Mouse (Mus musculus) embryo, embryonic 10 days (tissue): Measurements from ENCODE around the gene Rdh14.

Experiments
- DNase-seq: peaks from one replicate; pipeline ENCODE4 v3.0.0-alpha.2; 2015; ENCODE audit warnings: low spot score

The Rdh14 gene

DNA sequence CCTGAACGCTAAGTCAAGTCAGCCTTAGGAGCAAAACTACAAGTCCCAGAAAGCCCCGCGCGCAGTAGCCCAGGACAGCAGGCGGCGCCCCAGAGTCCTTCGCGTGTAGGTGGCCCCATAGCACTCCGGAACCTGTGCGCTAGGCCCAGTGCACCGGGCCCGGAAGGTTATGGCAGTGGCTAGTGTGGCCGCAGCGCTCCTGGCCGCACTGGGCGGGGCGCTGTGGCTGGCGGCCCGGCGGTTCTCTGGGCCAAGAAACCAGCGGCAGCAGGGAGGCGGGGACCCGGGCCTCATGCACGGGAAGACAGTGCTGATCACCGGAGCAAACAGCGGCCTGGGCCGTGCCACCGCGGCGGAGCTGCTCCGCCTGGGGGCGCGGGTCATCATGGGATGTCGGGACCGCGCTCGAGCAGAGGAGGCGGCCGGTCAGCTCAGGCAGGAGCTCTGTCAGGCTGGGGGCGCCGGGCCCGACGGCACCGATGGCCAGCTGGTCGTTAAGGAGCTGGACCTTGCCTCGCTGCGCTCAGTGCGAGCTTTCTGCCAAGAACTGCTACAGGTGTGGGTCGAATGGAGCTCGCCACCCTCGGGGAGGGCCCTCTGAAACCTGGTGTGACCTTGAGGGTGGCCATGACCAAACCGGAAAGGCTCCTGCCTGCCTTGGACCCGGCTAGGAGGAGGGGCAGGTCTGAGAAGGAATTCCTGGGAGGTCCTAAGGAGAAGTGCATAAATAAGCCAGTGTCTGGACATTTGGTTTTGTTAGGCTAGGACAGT lies at the start of gene Rdh14:
Gene Rdh14 (plus strand): TSS at position 102 of the 771 bp plus-strand sequence.
- DNase-seq: peak; percentile 92

DNA sequence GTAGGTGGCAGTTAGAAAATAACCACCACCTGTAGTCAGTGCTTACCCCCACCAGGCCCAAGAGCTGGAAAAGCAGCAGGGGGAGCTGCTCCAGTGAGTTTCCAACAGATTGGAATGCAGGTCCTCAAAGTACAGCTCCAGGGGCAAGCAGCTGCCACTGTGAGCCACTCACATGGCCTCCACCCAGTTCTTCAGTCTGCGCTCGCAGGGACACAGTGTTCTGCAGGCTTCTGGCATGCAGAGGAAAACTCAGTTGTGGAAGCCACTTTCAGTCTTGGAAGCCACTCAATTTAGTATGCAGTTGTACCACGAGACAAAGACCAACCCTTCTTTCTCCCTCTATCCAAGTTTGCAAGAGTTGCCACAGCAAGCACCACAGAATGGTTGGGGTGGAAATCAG lies 39.9 kb upstream of the Rdh14 start:
- DNase-seq: no peak

DNA sequence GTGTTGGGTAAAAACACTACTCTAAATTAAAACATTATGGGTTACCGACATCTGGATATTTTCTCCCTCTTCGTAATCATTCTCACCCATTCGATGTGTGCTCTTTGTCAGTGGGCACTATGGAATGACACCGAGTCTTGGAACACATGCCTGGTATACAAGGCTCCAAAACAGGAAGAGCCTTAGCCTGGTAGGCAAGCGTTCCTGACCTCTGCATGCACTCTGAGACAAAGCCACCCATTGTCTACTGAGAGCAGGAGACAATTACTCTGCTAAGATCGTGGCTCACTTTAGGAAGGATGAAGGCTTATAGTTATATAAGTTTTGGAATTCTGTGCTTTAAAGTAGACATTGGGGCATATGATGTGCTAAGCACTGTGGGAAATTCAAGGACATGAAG lies 32.8 kb upstream of the Rdh14 start:
- peak; percentile 61 for DNase-seq

DNA sequence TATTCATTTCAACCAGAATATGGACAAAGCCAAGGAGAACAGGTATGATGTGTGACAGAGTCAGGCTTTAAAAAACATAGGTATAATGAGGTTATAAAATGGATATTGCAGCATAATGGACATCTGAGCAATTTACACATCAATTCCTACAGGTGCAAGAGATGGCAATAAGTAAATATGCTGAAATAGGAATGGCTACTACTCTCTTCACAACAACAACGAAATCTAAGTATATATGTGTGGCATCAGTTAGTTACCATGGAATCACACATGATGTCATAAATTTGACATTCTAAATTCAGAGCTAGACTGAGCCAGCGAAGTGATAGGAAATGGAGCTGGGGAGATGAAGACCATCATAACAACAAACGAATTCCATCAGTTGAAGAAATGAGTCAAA lies 20.9 kb upstream of the Rdh14 start, which contains the start of gene Nt5c1b:
Gene Nt5c1b (plus strand): TSS at position 301 of the 400 bp plus-strand sequence.
- no peak for DNase-seq

DNA sequence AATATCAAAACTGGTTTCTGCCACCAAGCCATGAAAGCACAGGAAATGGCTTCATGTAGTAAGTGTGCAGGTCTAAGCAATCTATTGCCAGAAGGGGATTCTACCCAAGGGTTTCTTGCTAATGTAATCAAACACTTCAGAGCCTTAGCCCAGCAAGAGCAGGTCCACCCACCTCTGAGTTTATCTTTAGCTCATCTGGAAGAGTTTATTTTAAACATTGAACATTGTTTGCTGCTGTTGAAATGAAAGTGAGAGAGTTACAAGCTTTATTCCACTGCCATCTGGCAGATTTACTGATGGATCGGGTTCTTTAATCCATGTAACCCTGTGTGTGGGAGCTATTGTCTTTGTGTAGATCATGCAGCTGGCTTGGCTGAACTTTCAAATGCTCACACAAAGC lies 10.2 kb downstream of the Rdh14 start:
- DNase-seq: no peak

DNA sequence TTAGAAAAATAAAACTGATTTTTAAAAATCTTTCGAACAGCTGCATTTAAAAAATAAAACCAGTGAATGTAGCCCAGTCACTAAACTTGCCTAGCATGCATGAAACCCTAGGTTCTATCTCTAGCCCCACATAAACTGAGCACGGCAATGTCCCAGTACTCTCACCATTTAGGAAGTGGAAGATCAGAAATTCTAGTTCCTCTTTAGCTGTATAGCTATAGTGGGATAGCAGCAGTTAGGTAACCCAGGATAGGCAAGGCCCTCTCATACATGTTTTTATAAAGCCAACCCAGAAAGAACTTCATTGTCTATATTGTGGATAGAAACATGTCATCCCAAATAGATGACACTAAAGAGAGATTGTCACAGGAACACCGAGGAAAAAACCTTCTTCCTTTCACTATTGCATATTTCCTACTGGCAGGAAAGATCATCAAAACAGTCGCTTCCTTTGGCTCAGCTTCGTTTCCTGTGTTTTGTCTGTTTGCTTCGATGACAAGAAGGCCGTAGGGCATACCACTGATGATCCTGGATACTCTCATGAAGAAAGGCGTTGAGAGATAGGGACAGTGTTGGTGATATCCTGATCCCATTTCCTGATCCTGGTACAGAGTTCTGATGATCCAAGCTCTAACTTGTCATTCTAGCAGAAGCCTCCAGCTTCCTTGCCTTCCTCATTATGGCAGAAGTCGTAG lies 12.0 kb downstream of the Rdh14 start:
- no peak for DNase-seq

DNA sequence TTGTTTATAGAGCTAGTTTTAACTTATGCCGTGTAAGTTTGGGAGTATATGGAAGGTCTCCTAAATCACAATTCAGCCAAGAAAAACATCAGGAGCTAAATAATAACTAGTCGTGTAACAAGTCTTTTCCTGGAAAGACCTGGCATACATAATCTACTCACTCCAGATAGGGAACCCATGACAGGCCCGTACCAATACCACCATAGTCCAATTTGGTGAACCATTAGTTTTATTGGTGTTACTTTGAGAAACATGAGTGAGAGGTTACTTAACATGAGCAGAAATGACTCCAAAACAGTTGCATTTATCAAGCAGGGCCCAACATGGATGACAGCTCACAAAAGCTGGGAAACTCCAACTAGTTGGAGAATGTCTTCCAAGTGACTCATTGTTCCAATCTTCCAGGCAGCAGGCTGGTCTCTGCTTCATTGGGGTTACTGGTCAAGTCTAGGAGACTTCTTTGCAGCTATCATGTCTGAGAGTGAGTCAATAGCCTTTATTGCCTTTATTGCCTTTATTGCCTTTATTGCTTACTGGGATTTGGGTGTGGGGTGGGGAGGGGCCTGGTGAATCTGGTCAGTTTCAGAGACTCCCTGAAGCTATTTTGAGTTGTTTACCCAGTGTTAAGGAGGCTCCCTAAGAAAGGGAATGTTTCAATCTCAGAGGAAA lies 20.1 kb downstream of the Rdh14 start:
- no peak for DNase-seq

DNA sequence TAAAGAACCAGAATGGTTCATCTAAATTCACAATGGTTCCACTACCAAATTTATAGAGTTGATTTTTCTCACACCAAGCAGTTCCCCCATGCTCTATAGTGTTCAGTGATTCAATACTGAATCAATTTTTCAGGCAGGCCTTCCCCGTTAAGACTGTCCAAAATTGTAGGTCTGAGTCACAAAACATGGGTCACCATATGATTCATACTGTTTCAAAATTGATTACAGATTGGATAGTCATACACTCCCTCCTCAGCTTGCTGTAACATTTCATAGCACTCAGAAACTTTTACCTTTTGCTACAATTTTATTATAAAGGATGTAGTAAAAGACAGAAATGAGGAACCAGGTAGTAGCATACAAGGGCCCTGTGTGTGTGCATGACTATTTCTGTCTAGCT lies 20.9 kb downstream of the Rdh14 start:
- no peak for DNase-seq

DNA sequence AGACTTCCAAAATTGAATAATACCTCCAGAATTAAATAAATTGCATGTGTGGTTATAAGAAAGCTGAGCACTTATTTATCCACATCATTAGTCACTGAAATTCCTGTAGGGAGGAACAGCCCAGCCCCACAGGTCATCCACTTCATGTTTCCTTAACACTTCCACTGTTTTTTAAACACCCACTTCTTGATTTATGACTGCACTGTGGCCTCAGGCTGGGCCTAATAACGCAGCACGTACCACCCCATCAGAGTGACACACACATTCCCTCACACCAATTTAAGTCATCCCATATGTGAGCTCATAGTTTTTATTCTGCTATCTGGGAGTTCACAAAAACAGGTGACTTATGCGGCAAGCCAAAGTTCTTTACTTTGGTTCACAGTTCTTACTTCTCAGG lies 31.8 kb downstream of the Rdh14 start:
- peak; percentile 45 for DNase-seq

DNA sequence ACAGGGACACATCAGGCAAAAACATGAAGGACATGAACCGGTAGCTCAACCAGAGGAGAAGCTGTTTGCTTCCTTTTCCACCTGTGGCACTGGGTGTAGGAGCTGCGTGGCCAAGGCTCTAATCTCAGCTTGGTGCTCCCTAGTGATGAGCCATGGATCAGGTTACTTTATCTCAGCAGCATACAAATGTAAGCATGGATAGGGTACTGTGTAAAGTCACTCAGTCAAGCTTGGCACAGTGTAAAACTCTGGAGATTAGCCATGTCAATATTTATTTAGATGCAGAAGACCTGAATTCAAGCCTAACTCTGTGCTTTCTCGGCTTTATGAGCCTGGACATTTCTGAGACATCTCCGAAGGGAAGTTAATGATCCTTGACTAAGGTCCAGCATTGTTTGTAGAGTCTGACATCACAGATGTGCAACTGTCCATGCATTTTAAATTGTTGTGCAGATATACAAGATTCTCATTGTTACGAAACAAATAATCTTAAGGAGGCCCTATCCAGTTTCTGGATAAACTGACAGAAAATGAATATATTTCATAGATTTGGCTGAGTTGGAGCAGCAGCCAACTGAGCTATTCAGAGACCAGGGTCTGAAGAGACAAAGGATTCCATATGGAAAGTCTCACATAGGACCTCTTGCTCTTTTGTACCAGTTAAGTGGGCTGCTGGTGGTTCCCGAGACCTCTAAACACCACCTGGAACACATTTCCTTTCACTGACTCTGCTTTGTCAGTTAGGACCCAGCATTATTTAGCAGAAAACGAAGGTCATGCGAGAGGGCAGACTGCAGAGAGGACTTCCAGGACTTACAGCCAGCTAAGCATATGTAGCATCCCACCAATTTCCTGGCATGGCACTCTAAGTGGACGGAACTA lies 35.7 kb downstream of the Rdh14 start:
- peak; percentile 60 for DNase-seq

DNA sequence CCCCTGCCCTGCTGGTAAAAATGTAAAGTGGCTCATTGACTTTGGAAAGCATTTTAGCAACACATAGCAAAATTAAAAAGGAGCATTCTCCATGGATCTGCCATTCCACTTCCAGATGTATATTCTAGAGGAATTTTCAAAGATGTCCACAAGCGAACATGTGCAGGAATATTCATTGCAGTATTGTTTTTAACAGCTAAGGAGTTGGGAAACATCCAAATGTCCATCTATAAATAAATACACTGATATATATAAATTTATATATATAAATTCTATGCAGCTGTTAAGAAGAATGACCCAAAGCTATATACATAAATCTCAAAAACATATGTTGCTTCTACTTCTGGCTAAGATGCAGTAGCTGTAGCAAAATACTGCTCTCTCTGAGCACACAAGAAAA lies 40.4 kb downstream of the Rdh14 start:
- DNase-seq: no peak

DNA sequence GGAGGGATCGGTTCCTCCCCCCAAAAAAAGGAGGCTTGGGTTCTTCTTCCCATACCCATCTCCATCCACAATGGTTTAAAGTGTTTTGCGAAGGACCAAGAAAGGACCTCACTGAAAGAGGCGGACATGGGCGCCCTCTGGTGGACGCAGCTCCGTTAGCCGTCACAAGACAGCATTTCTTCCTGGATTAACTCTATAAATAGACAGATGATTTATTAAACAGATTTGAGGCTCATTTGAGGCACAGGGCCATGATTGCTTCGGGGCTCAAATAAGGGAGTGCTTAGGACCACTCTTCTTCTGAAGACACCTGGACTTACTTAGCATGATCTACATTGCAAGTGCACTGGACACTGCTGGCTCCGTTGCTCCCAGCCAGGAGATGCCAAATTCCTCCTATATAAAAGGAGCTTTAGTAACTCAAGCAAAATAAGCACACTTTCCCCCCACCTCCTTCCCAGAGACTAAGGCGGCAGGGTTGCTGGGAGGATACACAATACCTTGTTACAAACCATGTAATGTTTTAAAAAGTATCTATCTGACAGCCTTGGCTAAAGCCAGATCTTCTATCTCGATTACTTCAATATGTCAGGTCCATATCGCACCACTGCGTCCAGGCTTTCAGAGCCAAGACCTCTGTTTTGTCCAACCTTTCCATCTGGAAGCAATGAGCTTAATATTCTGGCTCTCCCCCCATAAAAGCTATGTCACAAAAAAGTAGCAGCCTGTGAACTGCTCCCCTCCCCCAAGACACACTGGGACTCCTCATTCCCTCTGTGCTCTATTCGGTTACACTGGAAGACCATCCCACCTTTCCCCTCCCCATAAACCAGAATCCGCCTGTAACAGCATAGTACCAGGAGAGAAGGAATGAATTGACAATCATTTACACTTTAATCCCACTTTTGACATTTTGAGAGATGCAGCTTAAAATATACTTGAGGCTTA lies 47.8 kb downstream of the Rdh14 start:
- DNase-seq: peak; percentile 90

DNA sequence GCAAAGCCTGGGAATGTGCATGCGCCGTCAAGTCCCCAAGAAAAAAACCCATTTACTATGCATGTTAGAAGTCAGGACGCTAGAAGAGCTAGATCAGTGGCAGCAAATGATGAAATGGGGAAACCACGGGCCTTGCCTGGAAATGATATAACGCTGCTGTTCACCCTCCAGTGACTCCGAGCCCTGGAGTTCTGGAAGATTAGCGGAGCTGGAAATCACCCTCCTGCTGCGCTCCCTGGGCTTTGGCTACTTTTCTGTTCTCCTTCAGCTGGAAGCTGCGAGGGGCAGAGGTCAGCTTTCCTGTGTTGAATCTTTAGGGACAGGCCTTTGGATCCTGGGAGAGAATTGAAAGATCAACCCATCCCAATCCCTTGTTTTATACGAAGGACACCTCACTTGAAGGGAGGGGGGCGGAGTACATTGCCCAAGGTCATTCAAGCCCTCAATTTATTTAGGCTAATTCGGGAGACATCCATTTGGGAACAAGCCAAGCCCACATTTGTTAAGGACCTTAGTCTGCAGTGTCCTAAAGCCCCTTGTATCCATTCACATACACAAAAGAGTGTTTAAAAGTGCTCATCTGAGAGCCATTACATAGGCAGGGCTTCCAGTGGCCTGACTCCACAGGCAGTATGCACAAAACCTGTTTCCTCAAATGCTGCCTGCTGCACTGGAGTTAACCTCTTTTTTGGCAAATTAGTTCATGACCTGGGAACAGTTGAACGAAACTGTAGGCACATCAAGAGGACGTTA lies 49.1 kb downstream of the Rdh14 start:
- DNase-seq: peak; percentile 40
